Mouse (Mus musculus): ENCODE measurements around the gene Pappa2. TPM values are rescaled to one million over a fixed set of nuclear protein-coding genes. Genes with fewer than 3 reads are reported as not detected.

Gene Pappa2
- polyA plus RNA-seq, 1 experiment from 2014 or later, result 2.4 TPM

DNA sequence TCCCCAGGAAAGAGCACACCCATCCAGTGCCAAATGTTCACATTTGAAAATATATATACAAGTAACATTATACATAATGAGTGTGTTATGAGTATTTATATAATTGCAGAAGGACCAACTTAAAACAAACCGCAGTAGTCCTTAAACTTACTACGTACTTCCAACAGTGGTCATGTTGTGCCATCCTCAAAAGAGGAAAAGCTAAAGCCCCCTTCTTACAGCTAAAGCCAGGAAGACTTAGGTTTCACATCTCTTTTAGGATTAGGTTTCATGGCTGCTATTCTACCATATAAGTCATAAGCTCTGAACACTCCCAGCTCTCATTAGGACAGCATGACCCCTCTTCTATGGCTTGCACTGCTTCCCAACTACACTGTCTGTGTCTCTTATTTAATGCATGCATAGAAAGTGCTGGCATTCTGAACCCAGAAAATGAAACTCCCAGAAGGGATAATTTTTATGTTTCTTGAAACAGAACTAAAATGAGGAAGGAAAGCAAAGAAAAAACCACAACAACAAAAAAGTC is 105.7 kb downstream of the Pappa2 start:
- no peak for TF ChIP-seq CTCF (IDR thresholded peaks at IDR 0.05; ENCODE audit: low read depth)
- Histone ChIP-seq H3K4me1 (replicated peaks; ENCODE audit: insufficient read depth, low read length) (no peaks in the 10 kb centered on the region), H3K36me3 (ENCODE audit: insufficient read depth, low read length) (no peaks in the 10 kb centered on the region), H3K4me3 (replicated peaks; ENCODE audit: low read depth, low read length) (no peak overlapping the region), H3K27ac (no peak overlapping the region), H3K27me3 (ENCODE audit: insufficient read depth, low read length) (no peaks in the 10 kb centered on the region), H3K4me2 (ENCODE audit: low read length) (no peak overlapping the region), H3K9ac (ENCODE audit: low read depth, low read length) (no peak overlapping the region), H3K9me3 (replicated peaks; ENCODE audit: low read length) (no peaks in the 10 kb centered on the region)
- DNase-seq (ENCODE audit: low spot score) (no peak), ATAC-seq (replicated peaks; ENCODE audit: low FRiP score, low read depth) (no peak)
- WGBS, result 87% methylated on average over 2 of the region's 2 CpGs

GRCm38 (mm10) chr1:158873631-158874030 is 106.7 kb downstream of the Pappa2 start:
- 74% methylated on average over 1 of the region's 1 CpGs for WGBS
- Histone ChIP-seq H3K4me2 (ENCODE audit: low read length) (no peak overlapping the region), H3K4me1 (replicated peaks; ENCODE audit: insufficient read depth, low read length) (no peaks in the 10 kb centered on the region), H3K9me3 (replicated peaks; ENCODE audit: low read length) (no peaks in the 10 kb centered on the region), H3K27me3 (ENCODE audit: insufficient read depth, low read length) (no peaks in the 10 kb centered on the region), H3K9ac (ENCODE audit: low read depth, low read length) (no peak overlapping the region), H3K4me3 (replicated peaks; ENCODE audit: low read depth, low read length) (no peak overlapping the region), H3K27ac (no peak overlapping the region), H3K36me3 (ENCODE audit: insufficient read depth, low read length) (no peaks in the 10 kb centered on the region)
- no peak for TF ChIP-seq CTCF (IDR thresholded peaks at IDR 0.05; ENCODE audit: low read depth)
- no peak for DNase-seq (ENCODE audit: low spot score)
- no peak for ATAC-seq (replicated peaks; ENCODE audit: low FRiP score, low read depth)

GRCm38 (mm10) chr1:158871401-158871800 is 108.9 kb downstream of the Pappa2 start:
- Histone ChIP-seq H3K9me3 (replicated peaks; ENCODE audit: low read length) (no peaks in the 10 kb centered on the region), H3K4me2 (ENCODE audit: low read length) (no peak overlapping the region), H3K4me3 (replicated peaks; ENCODE audit: low read depth, low read length) (no peak overlapping the region), H3K36me3 (ENCODE audit: insufficient read depth, low read length) (no peaks in the 10 kb centered on the region), H3K27me3 (ENCODE audit: insufficient read depth, low read length) (no peaks in the 10 kb centered on the region), H3K4me1 (replicated peaks; ENCODE audit: insufficient read depth, low read length) (no peaks in the 10 kb centered on the region), H3K9ac (ENCODE audit: low read depth, low read length) (no peak overlapping the region), H3K27ac (no peak overlapping the region)
- no peak for TF ChIP-seq CTCF (IDR thresholded peaks at IDR 0.05; ENCODE audit: low read depth)
- ATAC-seq (replicated peaks; ENCODE audit: low FRiP score, low read depth) (no peak), DNase-seq (ENCODE audit: low spot score) (no peak)
- 82% methylated on average over 2 of the region's 2 CpGs for WGBS

DNA sequence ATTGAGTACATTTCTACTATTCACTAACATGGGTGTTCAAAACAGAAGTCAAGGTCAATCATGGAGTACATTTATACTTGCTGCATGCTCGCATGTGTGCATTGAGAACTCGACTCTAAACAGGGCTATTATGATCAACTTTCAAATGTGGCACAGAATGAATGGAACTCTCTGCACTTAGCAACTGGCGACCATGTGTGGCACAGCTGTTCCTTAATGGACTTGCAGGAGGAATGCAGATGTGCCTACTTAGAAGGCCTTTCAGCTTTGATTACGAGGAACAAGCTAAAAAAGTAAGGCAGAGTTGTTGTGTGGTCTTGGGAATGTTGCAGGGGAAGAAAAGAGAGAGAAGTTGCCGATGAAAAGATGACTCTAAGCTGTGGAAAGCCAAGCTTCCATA is 120.1 kb downstream of the Pappa2 start:
- no peaks in the 10 kb centered on the region for H3K27me3 ChIP-seq (ENCODE audit: insufficient read depth, low read length)
- no peaks in the 10 kb centered on the region for H3K4me1 ChIP-seq (replicated peaks; ENCODE audit: insufficient read depth, low read length)
- H3K4me2 ChIP-seq (ENCODE audit: low read length), result no peak overlapping the region
- whole genome bisulfite sequencing, result 82% methylated on average over 5 of the region's 5 CpGs
- H3K9ac ChIP-seq (ENCODE audit: low read depth, low read length), result no peak overlapping the region
- no peak for TF ChIP-seq CTCF (IDR thresholded peaks at IDR 0.05; ENCODE audit: low read depth)
- H3K4me3 ChIP-seq (replicated peaks; ENCODE audit: low read depth, low read length), result no peak overlapping the region
- no peaks in the 10 kb centered on the region for H3K9me3 ChIP-seq (replicated peaks; ENCODE audit: low read length)
- no peak overlapping the region for H3K27ac ChIP-seq
- DNase-seq (ENCODE audit: low spot score) (no peak), ATAC-seq (replicated peaks; ENCODE audit: low FRiP score, low read depth) (no peak)
- no peaks in the 10 kb centered on the region for H3K36me3 ChIP-seq (ENCODE audit: insufficient read depth, low read length)

GRCm38 (mm10) chr1:158853936-158854882 is 126.1 kb downstream of the Pappa2 start:
- Histone ChIP-seq H3K4me1 (replicated peaks; ENCODE audit: insufficient read depth, low read length) (no peaks in the 10 kb centered on the region), H3K27me3 (ENCODE audit: insufficient read depth, low read length) (no peaks in the 10 kb centered on the region), H3K4me2 (ENCODE audit: low read length) (no peak overlapping the region), H3K9ac (ENCODE audit: low read depth, low read length) (no peak overlapping the region), H3K27ac (no peak overlapping the region), H3K4me3 (replicated peaks; ENCODE audit: low read depth, low read length) (no peak overlapping the region), H3K36me3 (ENCODE audit: insufficient read depth, low read length) (no peaks in the 10 kb centered on the region), H3K9me3 (replicated peaks; ENCODE audit: low read length) (no peaks in the 10 kb centered on the region)
- ATAC-seq (replicated peaks; ENCODE audit: low FRiP score, low read depth) (no peak), DNase-seq (ENCODE audit: low spot score) (peak; percentile 29)
- TF ChIP-seq CTCF (IDR thresholded peaks at IDR 0.05; ENCODE audit: low read depth), result peak; percentile 49; the same call in 1 of the 2 replicates
- 50% methylated on average over 5 of the region's 5 CpGs for WGBS

DNA sequence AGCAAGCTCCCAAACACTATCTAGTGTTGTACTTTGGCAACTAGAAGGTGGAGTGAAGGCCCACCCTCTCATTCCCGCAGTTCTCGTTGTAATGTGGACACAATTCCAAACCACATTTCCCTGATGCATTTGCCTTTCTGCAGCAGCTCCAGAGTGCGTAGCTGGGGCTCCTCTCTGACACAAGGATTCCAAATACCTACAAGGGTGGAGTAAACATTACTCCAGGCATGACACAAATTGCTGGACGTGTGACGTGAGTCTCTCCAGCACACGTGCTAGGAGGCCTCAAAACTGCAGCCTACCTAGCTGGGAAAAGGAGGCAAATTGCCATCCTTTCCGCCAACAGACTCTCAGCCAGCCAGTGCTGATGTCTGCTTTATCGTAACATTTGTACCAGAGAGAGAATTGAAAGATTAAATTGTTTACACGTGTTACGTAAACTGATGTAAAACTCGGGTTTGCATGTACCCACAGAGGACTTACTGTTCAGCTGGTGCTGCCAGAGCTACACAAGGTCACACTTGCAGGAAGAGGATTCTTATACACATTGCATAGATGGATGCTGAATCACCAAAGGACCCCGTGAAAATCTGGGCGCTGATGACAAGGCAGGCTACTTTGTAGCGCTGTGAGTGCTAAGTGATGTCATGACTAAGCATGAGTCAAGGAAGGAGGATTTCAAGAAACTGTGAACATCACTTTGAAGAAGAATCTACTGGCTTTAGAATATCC is 127.3 kb downstream of the Pappa2 start:
- Histone ChIP-seq H3K4me1 (replicated peaks; ENCODE audit: insufficient read depth, low read length) (no peaks in the 10 kb centered on the region), H3K27ac (no peak overlapping the region), H3K27me3 (ENCODE audit: insufficient read depth, low read length) (no peaks in the 10 kb centered on the region), H3K36me3 (ENCODE audit: insufficient read depth, low read length) (no peaks in the 10 kb centered on the region), H3K9ac (ENCODE audit: low read depth, low read length) (no peak overlapping the region), H3K9me3 (replicated peaks; ENCODE audit: low read length) (no peaks in the 10 kb centered on the region), H3K4me3 (replicated peaks; ENCODE audit: low read depth, low read length) (no peak overlapping the region), H3K4me2 (ENCODE audit: low read length) (no peak overlapping the region)
- no peak for TF ChIP-seq CTCF (IDR thresholded peaks at IDR 0.05; ENCODE audit: low read depth)
- WGBS, result 84% methylated on average over 14 of the region's 14 CpGs
- DNase-seq (ENCODE audit: low spot score) (no peak), ATAC-seq (replicated peaks; ENCODE audit: low FRiP score, low read depth) (no peak)

Data from kidney, postnatal 0 days (tissue).